Comparison of ENCODE assay signal across 23 mouse cellular contexts in genomic region chr2:125301877-125302624, GRCm38 (mm10). TPM values are rescaled to one million over a fixed set of nuclear protein-coding genes. Genes with fewer than 3 reads are reported as not detected.
A peak's percentile ranks its signal among the peaks of the same experiment; 100 is the strongest.
DNase-seq lines count a peak whose midpoint lies in the region; ATAC-seq and TF ChIP-seq lines count a peak whose summit lies in the region.
"Had no signal": no experiment of that assay in that cellular context is flagged by ENCODE, and none has a peak within 500 bp of the region (broad histone marks: within the 10 kb centered on the region; RNA-seq: fewer than 3 reads in every experiment).

No protein-coding gene starts in this region.

- no peak overlapping the region for H3K4me3 ChIP-seq in embryonic facial prominence, embryonic 13.5 days
- H3K4me3 ChIP-seq in embryonic facial prominence, embryonic 10.5 days, result no peak overlapping the region
- H3K4me3 ChIP-seq in limb, embryonic 14.5 days (replicated peaks; ENCODE audit: low read length), result no peak overlapping the region
- H3K4me3 ChIP-seq in limb, embryonic 10.5 days, result no peak overlapping the region
- H3K4me3 ChIP-seq: intestine, embryonic 15.5 days; megakaryocyte, embryonic 14.5 days had no signal

- no peak overlapping the region for H3K9ac ChIP-seq in embryonic facial prominence, embryonic 13.5 days
- H3K9ac ChIP-seq in limb, embryonic 14.5 days (ENCODE audit: low read depth, low read length, severe bottlenecking), result no peak overlapping the region
- H3K9ac ChIP-seq: hindbrain, embryonic 14.5 days; intestine, embryonic 15.5 days had no signal

- ATAC-seq in embryonic facial prominence, embryonic 13.5 days (ENCODE audit: insufficient number of reproducible peaks, insufficient read depth, low FRiP score, low TSS enrichment, low read depth), result peak; percentile 40; the same call in 1 of the 2 replicates
- no peak for ATAC-seq in limb, embryonic 14.5 days (ENCODE audit: low FRiP score, low read depth)
- ATAC-seq: intestine, embryonic 15.5 days; midbrain, embryonic 16.5 days had no signal

- no peak overlapping the region for H3K4me2 ChIP-seq in embryonic facial prominence, embryonic 13.5 days
- H3K4me2 ChIP-seq in limb, embryonic 14.5 days (replicated peaks; ENCODE audit: low read depth, low read length, severe bottlenecking), result no peak overlapping the region
- H3K4me2 ChIP-seq: heart, embryonic 11.5 days; hindbrain, embryonic 14.5 days; intestine, embryonic 15.5 days; liver, embryonic 11.5 days had no signal

- H3K27me3 ChIP-seq in embryonic facial prominence, embryonic 13.5 days, result no peaks in the 10 kb centered on the region
- H3K27me3 ChIP-seq in embryonic facial prominence, embryonic 10.5 days (replicated peaks; ENCODE audit: low read depth, poor library complexity, severe bottlenecking), result no peaks in the 10 kb centered on the region
- no peaks in the 10 kb centered on the region for H3K27me3 ChIP-seq in limb, embryonic 14.5 days (ENCODE audit: control insufficient read depth, insufficient read depth, low read length)
- no peaks in the 10 kb centered on the region for H3K27me3 ChIP-seq in limb, embryonic 10.5 days (ENCODE audit: low read depth, poor library complexity, severe bottlenecking)
- H3K27me3 ChIP-seq: CH12.LX; intestine, embryonic 15.5 days had no signal

- peaks cover 59% of the 10 kb centered on the region for H3K36me3 ChIP-seq in embryonic facial prominence, embryonic 13.5 days
- peaks cover 51% of the 10 kb centered on the region for H3K36me3 ChIP-seq in embryonic facial prominence, embryonic 10.5 days (replicated peaks)
- H3K36me3 ChIP-seq in limb, embryonic 14.5 days (ENCODE audit: control insufficient read depth, insufficient read depth, low read length), result peaks cover 60% of the 10 kb centered on the region
- peaks cover 18% of the 10 kb centered on the region; the same call in 1 of the 2 replicates for H3K36me3 ChIP-seq in limb, embryonic 10.5 days

- no peak for TF ChIP-seq CTCF in brain, embryonic 14.5 days (IDR thresholded peaks at IDR 0.05; ENCODE audit: borderline replicate concordance, extremely low read depth, insufficient read depth, insufficient read length)

- H3K27ac ChIP-seq in embryonic facial prominence, embryonic 13.5 days, result peak overlapping the region; percentile 66
- no peak overlapping the region for H3K27ac ChIP-seq in embryonic facial prominence, embryonic 10.5 days (replicated peaks)
- H3K27ac ChIP-seq in limb, embryonic 14.5 days (replicated peaks; ENCODE audit: low read depth, low read length), result no peak overlapping the region
- no peak overlapping the region; the same call in 1 of the 2 replicates for H3K27ac ChIP-seq in limb, embryonic 10.5 days
- H3K27ac ChIP-seq: hindbrain, embryonic 14.5 days; intestine, embryonic 15.5 days had no signal

- no peak for DNase-seq in embryonic facial prominence, embryonic 10.5 days (ENCODE audit: low spot score)
- peak; percentile 18 for DNase-seq in limb, embryonic 14.5 days (ENCODE audit: low spot score)
- DNase-seq in limb, embryonic 10.5 days (ENCODE audit: low spot score), result no peak
- DNase-seq in brain, embryonic 14.5 days (ENCODE audit: low read depth), result peak; percentile 41
- no peak for DNase-seq in adrenal gland, adult (ENCODE audit: inconsistent age in 2 of 2, low spot score in 1 of 2)
- no peak for DNase-seq in retina, postnatal 1 day
- DNase-seq in frontal cortex, postnatal 25 days (ENCODE audit: low spot score in 2 of 2), result no peak
- DNase-seq: adrenal gland, postnatal 36 days; cerebellum, adult 8-10 months; heart, postnatal 10 days; kidney, adult 9 months; kidney, postnatal 25 days; left cerebral cortex, postnatal 4 days; lung, adult 18-20 months; thymus, adult 2 months had no signal

- WGBS in embryonic facial prominence, embryonic 13.5 days, result 39% methylated on average over 9 of the region's 9 CpGs
- WGBS in embryonic facial prominence, embryonic 10.5 days, result 52% methylated on average over 9 of the region's 9 CpGs
- 52% methylated on average over 9 of the region's 9 CpGs for WGBS in limb, embryonic 14.5 days
- WGBS in limb, embryonic 10.5 days, result 62% methylated on average over 9 of the region's 9 CpGs

- no peaks in the 10 kb centered on the region for H3K9me3 ChIP-seq in embryonic facial prominence, embryonic 13.5 days
- no peaks in the 10 kb centered on the region for H3K9me3 ChIP-seq in embryonic facial prominence, embryonic 10.5 days
- H3K9me3 ChIP-seq in limb, embryonic 14.5 days (ENCODE audit: control insufficient read depth, low read length), result no peaks in the 10 kb centered on the region
- H3K9me3 ChIP-seq in limb, embryonic 10.5 days (replicated peaks), result no peaks in the 10 kb centered on the region
- H3K9me3 ChIP-seq: intestine, embryonic 15.5 days; megakaryocyte, embryonic 14.5 days had no signal

- TF ChIP-seq POLR2A in limb, embryonic 14.5 days (IDR thresholded peaks at IDR 0.05; ENCODE audit: borderline replicate concordance, extremely low read depth, insufficient read depth, insufficient read length), result no peak
- no peak for TF ChIP-seq POLR2A in brain, embryonic 14.5 days (IDR thresholded peaks at IDR 0.05; ENCODE audit: borderline replicate concordance, extremely low read depth, insufficient read depth, insufficient read length, poor library complexity, severe bottlenecking)

- H3K4me1 ChIP-seq in embryonic facial prominence, embryonic 13.5 days, result peaks cover 18% of the 10 kb centered on the region
- H3K4me1 ChIP-seq in embryonic facial prominence, embryonic 10.5 days, result peaks cover 20% of the 10 kb centered on the region
- H3K4me1 ChIP-seq in limb, embryonic 14.5 days (ENCODE audit: control insufficient read depth, insufficient read depth, low read length), result 0 out of 2 replicates have a peak, but pooled peaks cover 3% of the 10 kb centered on the region
- H3K4me1 ChIP-seq in limb, embryonic 10.5 days, result peaks cover 14% of the 10 kb centered on the region
- H3K4me1 ChIP-seq: intestine, embryonic 15.5 days had no signal

RNA-seq across cellular contexts. Expression of gene Dut, which starts 55.1 kb away (rescaled TPM):
- 135 and 145 TPM in 2 replicates for polyA plus RNA-seq in embryonic facial prominence, embryonic 13.5 days (2015; fragmentation: Nextera tagmentation; extraction: Ambion mirVana)
- 265 and 285 TPM in 2 replicates for polyA plus RNA-seq in embryonic facial prominence, embryonic 10.5 days (2016; fragmentation: Nextera tagmentation; extraction: Ambion mirVana)
- 74.7 and 101 TPM in 2 replicates for polyA plus RNA-seq in limb, embryonic 14.5 days (2012; rRNA removed)
- polyA plus RNA-seq in limb, embryonic 14.5 days (2014; fragmentation: Nextera tagmentation; extraction: Ambion mirVana), result 126 and 129 TPM in 2 replicates
- polyA plus RNA-seq in limb, embryonic 10.5 days (2016; fragmentation: Nextera tagmentation; extraction: Ambion mirVana), result 257 and 309 TPM in 2 replicates
- 57.0 and 77.4 TPM in 2 replicates for polyA plus RNA-seq in brain, embryonic 14.5 days (2012; rRNA removed)

Comparison
In these comparisons a context has a peak if more than half of its experiments do, and no peak if none do; other contexts are left out.
1. DNase-seq: peak in limb, embryonic 14.5 days (single experiment) and brain, embryonic 14.5 days (single experiment); none in embryonic facial prominence, embryonic 10.5 days (single experiment), limb, embryonic 10.5 days (single experiment), adrenal gland, adult (0 of 2), retina, postnatal 1 day (single experiment) and frontal cortex, postnatal 25 days (0 of 2).